Mouse (Mus musculus) midbrain, postnatal 0 days (tissue): ENCODE measurements around the gene Slc18b1. TPM values are rescaled to one million over a fixed set of nuclear protein-coding genes. Genes with fewer than 3 reads are reported as not detected.

Source experiments
- ATAC-seq: fragments of 200-750 bp; cut with Nextera tagmentation; 2 replicates; pipeline ENCODE4 v1.8.0; 2017; ENCODE audit warnings: moderate number of reproducible peaks, mild to moderate bottlenecking, moderate TSS enrichment, moderate library complexity; ENCODE audit not compliant: low FRiP score
- DNase-seq: peaks from one replicate; pipeline ENCODE4 v3.0.0-alpha.2; 2015; ENCODE audit warnings: low spot score
- H3K27ac ChIP-seq: fragments of 300-500 bp; sonication (generic); 2 replicates; pipeline ENCODE4 v1.5.1; 2014; ENCODE audit warnings: low read depth, mild to moderate bottlenecking, low read length, mixed read lengths
- H3K27me3 ChIP-seq: fragments of 300-500 bp; sonication (generic); 2 replicates; pipeline ENCODE4 v1.6.1; 2014; ENCODE audit warnings: low read length, control low read depth, mixed read lengths; ENCODE audit not compliant: insufficient read depth
- H3K36me3 ChIP-seq: fragments of 300-500 bp; sonication (generic); 2 replicates; pipeline ENCODE4 v1.6.1; 2014; ENCODE audit warnings: low read length, control low read depth, mixed read lengths; ENCODE audit not compliant: insufficient read depth
- H3K4me1 ChIP-seq: fragments of 300-500 bp; sonication (generic); 2 replicates; pipeline ENCODE4 v1.6.1; 2014; ENCODE audit warnings: mild to moderate bottlenecking, control low read depth, antibody characterized with exemption, low read length, mixed read lengths; ENCODE audit not compliant: insufficient read depth
- H3K4me2 ChIP-seq: fragments of 300-500 bp; sonication (generic); 2 replicates; pipeline ENCODE4 v1.6.1; 2014; ENCODE audit warnings: low read depth, mild to moderate bottlenecking, low read length, mixed read lengths; ENCODE audit not compliant: poor library complexity, severe bottlenecking
- H3K4me3 ChIP-seq: fragments of 300-500 bp; sonication (generic); 2 replicates; pipeline ENCODE4 v1.5.1; 2014; ENCODE audit warnings: low read depth, mild to moderate bottlenecking, low read length, moderate library complexity
- H3K9ac ChIP-seq: fragments of 300-500 bp; sonication (generic); replicated peaks from 2 replicates; pipeline ENCODE4 v1.6.1; 2014; ENCODE audit warnings: mild to moderate bottlenecking, low read length, moderate library complexity, mixed read lengths; ENCODE audit not compliant: poor library complexity, severe bottlenecking
- H3K9me3 ChIP-seq: fragments of 300-500 bp; sonication (generic); 2 replicates; pipeline ENCODE4 v1.6.1; 2016; ENCODE audit warnings: low read length, control low read depth
- CTCF ChIP-seq: IDR thresholded peaks from 2 replicates; pipeline ENCODE4 v1.5.1; 2016; ENCODE audit warnings: antibody characterized with exemption, mild to moderate bottlenecking
- WGBS: fragments of 180-500 bp; shearing (Covaris S2); extraction: QIAGEN DNeasy Blood & Tissue Kit; methylation state at CpG from one replicate; pipeline ENCODE4 v1.1.7; 2014; 5-methylcytosine and 5-hydroxymethylcytosine counted together
- polyA plus RNA-seq: library from polyadenylated mRNA; unstranded; fragments of >200 nt; fragmentation: Nextera tagmentation; extraction: Ambion mirVana; gene quantifications from 2 replicates; pipeline ENCODE4 v1.2.1, GENCODE M21; 2015
- total RNA-seq: library from RNA; depleted of rRNA; stranded (reverse); fragments of >200 nt; gene quantifications from 2 replicates; pipeline ENCODE4 v1.2.3, GENCODE M21; 2014; rRNA removed

Slc18b1 gene
- total RNA-seq (12.7 and 13.7 TPM in 2 replicates), polyA plus RNA-seq (12.4 TPM in 2 replicates)

DNA sequence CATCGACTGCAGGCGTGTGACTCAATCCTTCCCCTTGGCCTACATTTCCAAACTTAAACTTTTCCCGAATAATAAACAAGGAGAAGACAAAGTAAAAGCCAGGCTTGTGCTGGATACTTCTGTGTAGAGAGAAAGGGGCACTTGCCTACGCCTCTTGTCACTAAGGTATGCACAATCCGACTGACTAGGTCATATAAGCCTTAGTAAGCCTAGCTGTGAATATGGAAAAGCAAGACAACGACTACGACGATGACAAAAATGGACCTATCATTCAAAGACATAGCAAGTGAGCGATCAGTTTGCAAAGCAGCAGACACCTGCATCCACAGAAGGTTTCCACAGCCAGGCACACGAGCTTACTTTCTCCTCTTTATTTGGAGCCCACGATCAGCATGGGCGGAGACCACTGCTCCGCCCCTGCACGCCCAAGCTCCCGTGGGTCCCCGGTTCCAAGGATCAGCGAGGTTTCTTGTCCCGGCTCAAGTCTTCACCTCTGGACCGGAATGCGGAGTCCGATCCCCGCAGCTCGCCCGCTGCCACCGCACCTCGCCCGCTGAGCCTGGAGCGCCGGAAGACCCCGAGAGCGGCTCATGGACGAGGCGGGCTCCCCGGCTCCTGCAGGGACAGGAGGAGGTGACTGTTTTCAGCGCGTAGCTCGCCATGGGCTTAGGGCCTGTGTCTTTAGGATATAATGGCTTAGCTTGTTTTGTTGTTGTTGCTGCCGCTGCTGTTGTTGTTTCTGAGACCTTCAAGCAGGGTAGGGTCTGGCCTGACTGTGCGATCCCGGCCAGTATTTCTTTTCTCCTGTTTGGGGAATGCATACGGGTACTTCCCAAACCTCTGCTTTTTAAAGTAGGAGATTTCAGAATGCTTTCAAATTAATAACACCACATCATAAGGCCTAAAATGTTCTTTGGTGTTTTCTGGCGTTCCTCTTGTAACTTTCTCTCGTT, at the start of gene Slc18b1:
Gene Slc18b1 (plus strand): TSS at position 436 of the 953 bp plus-strand sequence.
- 1% methylated on average over 43 of the region's 43 CpGs for WGBS
- peaks cover 4% of the 10 kb centered on the region; the same call in 1 of the 2 replicates for H3K36me3 ChIP-seq
- no peaks in the 10 kb centered on the region for H3K27me3 ChIP-seq
- peak within 1 kb of the TSS; percentile 59 for H3K27ac ChIP-seq
- peak; percentile 68 for ATAC-seq
- H3K4me1 ChIP-seq, result peaks cover 3% of the 10 kb centered on the region; the same call in 1 of the 2 replicates
- no peak for TF ChIP-seq CTCF
- peak within 1 kb of the TSS; percentile 67 for H3K4me3 ChIP-seq
- no peaks in the 10 kb centered on the region for H3K9me3 ChIP-seq
- DNase-seq, result peak; percentile 41
- H3K9ac ChIP-seq, result peak within 1 kb of the TSS; percentile 77
- peak within 1 kb of the TSS; percentile 70 for H3K4me2 ChIP-seq

DNA sequence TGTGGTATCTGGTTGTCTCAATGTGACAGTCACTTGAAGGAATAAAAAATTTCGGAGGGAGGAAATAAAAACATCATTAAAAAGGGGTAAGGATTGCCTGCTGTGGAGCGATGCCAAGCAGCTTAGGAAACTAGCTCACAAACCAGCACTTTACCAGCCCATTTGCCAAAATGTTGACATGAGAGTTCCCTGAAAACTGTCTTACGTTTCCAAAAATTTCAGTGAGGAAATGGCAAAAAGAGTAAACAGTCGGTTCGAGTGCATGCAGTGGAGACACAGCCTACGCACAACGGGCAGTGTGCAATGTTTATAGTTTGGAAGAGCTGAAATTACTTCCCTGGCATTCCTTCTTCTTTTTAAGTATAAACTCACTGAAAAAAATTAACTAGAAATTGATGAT, 42.6 kb upstream of the Slc18b1 start:
- no peak overlapping the region for H3K4me3 ChIP-seq
- TF ChIP-seq CTCF, result no peak
- ATAC-seq (no peak), DNase-seq (no peak)
- no peak overlapping the region for H3K9ac ChIP-seq
- H3K4me1 ChIP-seq, result no peaks in the 10 kb centered on the region
- no peaks in the 10 kb centered on the region for H3K27me3 ChIP-seq
- H3K9me3 ChIP-seq, result no peaks in the 10 kb centered on the region
- WGBS, result 78% methylated on average over 7 of the region's 7 CpGs
- no peak overlapping the region for H3K4me2 ChIP-seq
- H3K27ac ChIP-seq, result no peak overlapping the region
- no peaks in the 10 kb centered on the region for H3K36me3 ChIP-seq

DNA sequence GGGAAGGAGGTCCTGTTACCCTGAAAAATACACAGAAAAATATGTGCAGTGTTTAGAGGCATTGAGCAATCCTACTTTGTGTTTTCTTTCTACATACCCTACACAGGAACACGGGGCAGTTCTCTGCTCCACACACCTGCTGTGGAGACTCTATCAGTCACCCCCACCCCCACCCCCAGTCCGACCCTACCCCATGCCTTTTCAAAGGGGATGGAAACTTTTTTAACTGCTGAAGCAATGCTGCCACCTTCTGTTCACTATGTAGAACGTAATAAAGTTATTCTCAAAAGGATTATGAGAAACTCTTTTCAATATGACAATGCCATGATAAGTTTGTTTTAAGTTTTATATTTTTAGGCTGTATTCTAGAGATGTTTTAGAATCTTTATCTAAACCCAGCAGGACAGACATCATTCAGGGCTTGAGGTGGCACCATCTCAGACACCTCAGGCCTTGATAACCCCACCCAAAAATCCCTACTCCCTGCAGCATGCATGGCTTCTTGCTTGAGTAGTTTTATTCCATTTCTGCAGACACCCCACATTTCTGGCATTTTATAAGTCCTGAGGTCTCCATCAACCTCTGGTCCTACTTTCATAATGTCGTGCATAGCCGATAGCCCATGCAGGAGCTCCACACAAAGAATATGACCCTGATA, 19.4 kb upstream of the Slc18b1 start:
- peak; percentile 60 for DNase-seq
- peak; percentile 71 for TF ChIP-seq CTCF
- H3K4me1 ChIP-seq, result no peaks in the 10 kb centered on the region
- no peak overlapping the region for H3K4me3 ChIP-seq
- 29% methylated on average over 5 of the region's 5 CpGs for WGBS
- H3K9me3 ChIP-seq, result no peaks in the 10 kb centered on the region
- no peak overlapping the region for H3K9ac ChIP-seq
- H3K27me3 ChIP-seq, result no peaks in the 10 kb centered on the region
- no peak overlapping the region for H3K27ac ChIP-seq
- no peak overlapping the region for H3K4me2 ChIP-seq
- ATAC-seq, result 0 out of 2 replicates have a peak, but pooled peaks have one; percentile 42
- H3K36me3 ChIP-seq, result no peaks in the 10 kb centered on the region

DNA sequence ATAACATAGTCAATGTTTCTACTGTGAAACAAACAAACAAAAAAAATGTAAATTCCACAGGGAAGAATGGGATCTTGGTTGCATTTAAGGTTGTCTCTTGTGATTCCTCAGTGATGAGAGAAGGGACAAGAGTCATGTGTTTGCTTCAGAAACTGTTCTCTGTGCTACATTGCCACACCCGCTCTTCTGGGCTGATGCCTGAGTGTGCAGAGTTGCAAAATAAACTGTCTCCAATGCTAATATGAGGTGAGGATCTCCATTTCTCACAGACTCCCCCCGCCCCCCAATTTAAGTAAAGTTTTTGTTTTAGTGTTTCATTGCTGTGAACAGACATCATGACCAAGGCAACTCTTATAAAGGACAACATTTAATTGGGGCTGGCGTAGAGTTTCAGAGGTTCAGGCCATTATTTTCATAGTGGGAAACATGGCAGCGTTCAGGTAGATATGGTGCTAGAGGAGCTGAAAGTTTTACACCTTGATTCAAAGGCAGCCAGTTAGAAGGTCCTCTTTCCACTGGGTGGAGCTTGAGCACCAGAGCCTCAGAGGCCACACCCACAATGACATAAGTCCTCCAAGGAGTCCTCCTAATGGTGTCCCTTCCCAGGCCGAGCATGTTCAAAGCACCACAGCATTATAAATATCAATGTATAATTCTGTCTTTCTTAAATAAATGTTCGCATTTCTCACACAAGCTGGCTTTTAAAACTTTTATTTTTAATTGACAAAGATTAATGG, 16.1 kb upstream of the Slc18b1 start:
- WGBS, result 88% methylated on average over 6 of the region's 6 CpGs
- no peak for ATAC-seq

DNA sequence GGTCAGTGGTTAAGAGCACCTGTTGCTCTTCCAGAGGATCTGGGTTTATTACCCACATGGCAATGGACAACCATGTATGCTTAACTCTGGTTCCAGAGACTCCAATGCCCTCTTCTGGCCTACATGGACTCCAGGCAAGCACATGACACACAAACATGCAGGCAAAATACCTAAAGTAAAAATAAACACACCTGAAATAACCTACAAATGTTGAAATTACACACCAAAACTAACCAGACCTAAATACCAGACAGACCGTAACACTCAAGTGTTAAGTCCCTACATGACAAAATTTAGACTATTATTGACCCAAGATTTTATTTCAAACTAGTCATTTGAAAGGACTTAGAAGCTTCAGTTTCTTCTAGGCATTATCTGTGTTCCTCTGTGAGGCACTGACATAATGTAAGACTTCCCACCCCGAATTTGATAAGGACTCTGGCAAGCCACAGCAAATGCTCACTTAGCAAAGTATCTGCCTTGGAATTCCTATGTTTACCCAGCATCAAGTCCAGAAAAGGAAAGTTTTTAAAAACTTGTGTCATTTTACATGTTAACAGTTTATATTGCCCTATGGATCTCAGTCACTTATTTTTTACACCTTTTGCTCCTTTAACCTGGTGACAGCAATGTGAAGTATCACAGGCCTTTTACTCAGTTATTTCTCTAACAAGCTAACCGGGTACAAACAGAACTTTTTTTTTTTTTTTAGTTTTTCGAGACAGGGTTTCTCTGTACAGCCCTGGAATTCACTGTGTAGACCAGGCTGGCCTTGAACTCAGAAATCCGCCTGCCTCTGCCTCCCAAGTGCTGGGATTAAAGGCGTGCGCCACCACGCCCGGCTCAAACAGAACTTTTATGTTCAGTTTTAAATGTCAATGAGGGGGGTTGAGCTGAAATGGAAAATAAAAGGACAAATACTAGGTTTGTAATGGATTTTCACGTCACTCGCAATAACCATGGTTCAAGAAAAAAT, 14.7 kb upstream of the Slc18b1 start:
- WGBS, result 84% methylated on average over 11 of the region's 11 CpGs
- no peak overlapping the region for H3K4me3 ChIP-seq
- DNase-seq, result no peak
- no peaks in the 10 kb centered on the region for H3K27me3 ChIP-seq
- H3K4me1 ChIP-seq, result peaks cover 2% of the 10 kb centered on the region; the same call in 1 of the 2 replicates
- no peak overlapping the region for H3K4me2 ChIP-seq
- ATAC-seq, result no peak
- H3K9ac ChIP-seq, result no peak overlapping the region
- H3K9me3 ChIP-seq, result no peaks in the 10 kb centered on the region
- peaks cover 12% of the 10 kb centered on the region; the same call in 1 of the 2 replicates for H3K36me3 ChIP-seq
- TF ChIP-seq CTCF, result no peak
- no peak overlapping the region for H3K27ac ChIP-seq

More for the DNA sequence above, 16.1 kb upstream of the Slc18b1 start:
- peaks cover 12% of the 10 kb centered on the region; the same call in 1 of the 2 replicates for H3K36me3 ChIP-seq
- TF ChIP-seq CTCF, result no peak
- H3K9me3 ChIP-seq, result no peaks in the 10 kb centered on the region
- H3K4me3 ChIP-seq, result no peak overlapping the region
- no peaks in the 10 kb centered on the region for H3K27me3 ChIP-seq
- no peaks in the 10 kb centered on the region for H3K4me1 ChIP-seq
- no peak overlapping the region for H3K9ac ChIP-seq
- no peak overlapping the region for H3K27ac ChIP-seq
- no peak for DNase-seq
- no peak overlapping the region for H3K4me2 ChIP-seq
